Mouse (Mus musculus) erythroblast, embryonic 14.5 days (primary cell): ENCODE data around the gene Atp8b4. TPM values are rescaled to one million over a fixed set of nuclear protein-coding genes. Genes with fewer than 3 reads are reported as not detected.

ENCODE experiments used
- H3K27me3 ChIP-seq: 2 replicates; pipeline ENCODE4 v1.6.1; 2012; ENCODE audit warnings: inconsistent platforms; ENCODE audit not compliant: control insufficient read depth
- H3K36me3 ChIP-seq: 2 replicates; pipeline ENCODE4 v1.6.1; 2012; ENCODE audit warnings: mild to moderate bottlenecking, inconsistent platforms; ENCODE audit not compliant: control insufficient read depth
- H3K4me1 ChIP-seq: 2 replicates; pipeline ENCODE4 v1.6.1; 2012; ENCODE audit warnings: inconsistent platforms; ENCODE audit not compliant: control insufficient read depth
- H3K4me3 ChIP-seq: replicated peaks from 2 replicates; pipeline ENCODE3; 2012; ENCODE audit warnings: moderate library complexity, mild to moderate bottlenecking, inconsistent platforms
- H3K9me3 ChIP-seq: 2 replicates; pipeline ENCODE4 v1.6.1; 2012; ENCODE audit warnings: low read length, inconsistent platforms, mixed read lengths; ENCODE audit not compliant: control insufficient read depth
- GATA1 ChIP-seq: IDR thresholded peaks from 2 replicates; pipeline ENCODE4 v1.6.1; 2012; ENCODE audit warnings: low read length, inconsistent platforms, mixed read lengths
- TAL1 ChIP-seq: IDR thresholded peaks from 3 replicates; pipeline ENCODE4 v1.6.1; 2012; ENCODE audit warnings: low read length, inconsistent platforms, mixed read lengths
- polyA plus RNA-seq: library from polyadenylated mRNA; stranded (reverse); fragments of >175 nt; gene quantifications from 2 replicates; pipeline ENCODE4 v1.2.3, GENCODE M21; 2012

Atp8b4 gene
- polyA plus RNA-seq, 1 experiment = not detected

DNA sequence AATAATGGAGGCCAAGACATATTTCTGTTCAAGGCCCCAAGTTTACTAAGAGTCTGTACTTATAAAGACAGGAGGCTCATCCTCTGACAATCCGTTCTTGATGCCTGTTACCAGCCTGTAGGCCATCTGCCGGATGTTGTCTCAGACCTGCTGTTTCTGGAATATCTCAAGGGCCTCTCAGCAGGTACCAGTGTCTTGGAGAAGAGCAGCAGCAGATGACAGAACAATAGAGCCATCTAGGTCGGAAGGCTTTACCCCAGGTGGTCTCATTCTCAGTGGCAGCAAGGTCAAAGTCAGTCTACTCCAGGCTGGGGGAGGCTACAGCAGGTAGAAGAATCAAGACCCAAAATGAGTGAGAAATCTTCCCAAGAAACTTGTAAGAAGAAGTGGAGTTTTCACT, 198.1 kb downstream of the Atp8b4 start:
- H3K4me3 ChIP-seq = no peak overlapping the region
- H3K27me3 ChIP-seq = no peaks in the 10 kb centered on the region
- no peaks in the 10 kb centered on the region for H3K4me1 ChIP-seq
- no peak for TF ChIP-seq GATA1
- TF ChIP-seq TAL1 = no peak
- H3K9me3 ChIP-seq = no peaks in the 10 kb centered on the region
- H3K36me3 ChIP-seq = no peaks in the 10 kb centered on the region

DNA sequence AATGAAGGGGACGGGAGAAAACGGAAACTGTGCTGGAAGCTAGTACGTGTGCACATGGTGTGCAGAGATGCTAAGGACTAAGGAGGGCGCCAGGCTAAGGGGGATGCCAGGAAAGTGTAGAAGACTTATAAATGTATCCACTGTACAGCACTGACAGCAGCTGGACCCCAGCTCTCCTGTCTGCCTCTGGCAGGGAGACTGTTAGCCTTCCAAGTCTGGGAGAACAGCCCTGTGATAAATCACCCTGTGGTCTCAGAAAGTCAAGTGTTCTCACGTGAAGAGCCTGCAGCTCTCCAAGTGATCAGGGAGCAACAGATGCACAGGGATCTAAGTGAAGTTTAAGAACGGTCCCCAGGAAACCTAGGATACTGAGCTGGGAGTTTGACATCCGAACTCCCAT, 209.8 kb downstream of the Atp8b4 start:
- no peaks in the 10 kb centered on the region for H3K27me3 ChIP-seq
- no peaks in the 10 kb centered on the region for H3K4me1 ChIP-seq
- H3K4me3 ChIP-seq = no peak overlapping the region
- TF ChIP-seq TAL1 (no peak), GATA1 (no peak)
- no peaks in the 10 kb centered on the region for H3K9me3 ChIP-seq
- no peaks in the 10 kb centered on the region for H3K36me3 ChIP-seq

DNA sequence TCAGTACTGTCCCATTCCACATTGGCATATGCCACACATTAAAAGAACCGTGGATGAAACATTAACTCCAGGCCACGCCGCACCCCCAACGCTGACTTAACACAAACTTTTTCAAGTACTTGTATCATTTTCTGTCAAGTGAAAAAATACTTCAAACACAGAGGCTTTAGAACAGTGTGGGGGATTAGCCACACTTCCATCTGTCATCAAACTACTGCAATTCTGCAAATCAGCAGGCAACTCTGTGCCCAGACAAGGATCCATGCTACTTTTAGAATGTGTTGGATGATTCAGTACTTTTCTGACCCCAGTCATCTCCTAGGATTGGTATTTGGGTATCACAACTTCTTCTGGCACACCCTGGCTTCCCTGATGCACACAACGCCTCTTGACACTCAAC, 212.5 kb downstream of the Atp8b4 start:
- no peaks in the 10 kb centered on the region for H3K36me3 ChIP-seq

DNA sequence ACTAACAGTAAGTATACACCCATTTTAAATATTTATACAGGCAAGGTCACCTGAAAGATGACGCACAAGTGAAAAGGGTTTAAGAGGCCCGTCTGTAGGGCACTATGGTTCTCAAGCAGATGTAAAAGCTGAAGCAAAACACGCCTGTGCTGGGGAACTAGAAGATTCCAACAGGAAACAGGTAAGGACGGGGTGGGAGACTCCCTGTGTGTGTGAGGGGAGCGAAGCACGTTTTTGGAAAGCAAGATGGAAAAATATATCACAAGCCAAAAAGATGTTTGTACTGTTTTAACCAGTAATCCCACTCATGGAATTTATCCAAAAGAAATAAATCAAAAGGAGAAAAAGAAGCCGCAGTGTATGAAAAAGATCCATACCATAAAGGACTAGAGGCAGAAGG, 214.1 kb downstream of the Atp8b4 start:
- H3K4me1 ChIP-seq = no peaks in the 10 kb centered on the region
- H3K4me3 ChIP-seq = no peak overlapping the region
- TF ChIP-seq TAL1 = no peak
- TF ChIP-seq GATA1 = no peak
- no peaks in the 10 kb centered on the region; the same call in 1 of the 2 replicates for H3K9me3 ChIP-seq
- no peaks in the 10 kb centered on the region for H3K27me3 ChIP-seq
- H3K36me3 ChIP-seq = no peaks in the 10 kb centered on the region

More for the DNA sequence above, 212.5 kb downstream of the Atp8b4 start:
- no peaks in the 10 kb centered on the region for H3K4me1 ChIP-seq
- H3K27me3 ChIP-seq = no peaks in the 10 kb centered on the region
- no peak for TF ChIP-seq GATA1
- no peak overlapping the region for H3K4me3 ChIP-seq
- H3K9me3 ChIP-seq = no peaks in the 10 kb centered on the region

DNA sequence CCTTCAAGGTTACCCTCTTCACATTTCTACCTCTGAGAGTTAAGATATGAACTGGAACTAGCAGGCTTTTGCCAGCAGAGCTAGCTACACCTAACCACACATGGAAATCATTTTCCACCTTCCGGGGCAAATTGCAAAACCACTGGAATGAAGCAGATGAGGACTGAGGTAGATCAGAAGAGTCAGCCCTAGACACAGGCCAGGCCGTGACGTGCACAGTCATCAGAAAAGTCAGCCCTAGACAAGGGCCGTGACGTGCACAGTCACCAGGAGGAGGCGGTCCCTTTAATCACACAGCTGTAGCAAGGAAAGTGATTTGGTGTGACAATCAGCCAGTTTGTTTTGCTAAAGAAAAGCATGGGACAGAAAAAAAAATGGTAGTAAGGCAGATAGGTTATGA, 216.4 kb downstream of the Atp8b4 start:
- TF ChIP-seq GATA1 (no peak), TAL1 (no peak)
- H3K4me1 ChIP-seq = no peaks in the 10 kb centered on the region
- H3K36me3 ChIP-seq = no peaks in the 10 kb centered on the region

DNA sequence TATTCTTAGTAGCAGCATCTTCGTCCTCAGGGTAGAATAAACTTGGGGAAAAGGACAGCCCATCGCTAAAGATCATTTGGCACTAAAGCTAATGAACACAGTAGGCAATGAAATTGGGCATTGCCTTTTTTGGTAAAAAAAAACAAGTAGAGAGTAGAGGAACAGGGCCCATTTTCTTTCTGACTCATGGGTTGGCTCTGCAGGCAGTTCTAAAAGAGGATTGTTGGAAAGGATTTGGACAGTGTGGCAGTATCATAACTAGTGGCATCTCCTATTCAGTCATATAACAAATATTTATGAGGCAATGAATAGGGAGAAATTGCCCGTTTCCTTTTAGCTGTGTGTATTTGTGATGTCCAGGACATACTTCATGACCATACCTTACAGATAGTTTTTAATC, 217.4 kb downstream of the Atp8b4 start:
- Histone ChIP-seq H3K9me3 (no peaks in the 10 kb centered on the region; the same call in 1 of the 2 replicates), H3K27me3 (no peaks in the 10 kb centered on the region), H3K36me3 (no peaks in the 10 kb centered on the region), H3K4me1 (no peaks in the 10 kb centered on the region), H3K4me3 (no peak overlapping the region)
- TF ChIP-seq TAL1 (no peak), GATA1 (no peak)

More for the DNA sequence above, 216.4 kb downstream of the Atp8b4 start:
- Histone ChIP-seq H3K9me3 (no peaks in the 10 kb centered on the region; the same call in 1 of the 2 replicates), H3K27me3 (no peaks in the 10 kb centered on the region), H3K4me3 (no peak overlapping the region)

DNA sequence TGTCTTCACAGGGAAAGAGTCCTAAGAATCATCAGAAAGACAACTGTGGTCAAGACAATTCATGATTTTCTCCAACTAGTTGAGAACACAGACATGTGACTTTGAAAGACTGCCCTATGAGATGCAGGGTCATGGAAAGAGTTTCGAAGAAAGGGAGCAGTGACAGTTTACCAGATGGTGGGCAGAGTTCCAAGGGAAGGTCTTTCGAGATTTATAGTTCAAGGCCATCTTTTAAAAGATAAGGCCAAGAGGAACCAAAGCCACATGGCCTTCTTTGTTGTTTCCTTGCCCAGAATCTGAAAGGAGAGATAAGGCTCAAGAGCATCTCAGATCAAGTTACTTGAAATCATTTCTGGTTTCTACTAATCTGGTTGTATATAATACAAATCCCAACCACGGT, 225.0 kb downstream of the Atp8b4 start:
- H3K9me3 ChIP-seq = no peaks in the 10 kb centered on the region
- TF ChIP-seq GATA1 (no peak), TAL1 (no peak)
- no peak overlapping the region for H3K4me3 ChIP-seq
- no peaks in the 10 kb centered on the region for H3K36me3 ChIP-seq
- H3K27me3 ChIP-seq = no peaks in the 10 kb centered on the region
- no peaks in the 10 kb centered on the region for H3K4me1 ChIP-seq

DNA sequence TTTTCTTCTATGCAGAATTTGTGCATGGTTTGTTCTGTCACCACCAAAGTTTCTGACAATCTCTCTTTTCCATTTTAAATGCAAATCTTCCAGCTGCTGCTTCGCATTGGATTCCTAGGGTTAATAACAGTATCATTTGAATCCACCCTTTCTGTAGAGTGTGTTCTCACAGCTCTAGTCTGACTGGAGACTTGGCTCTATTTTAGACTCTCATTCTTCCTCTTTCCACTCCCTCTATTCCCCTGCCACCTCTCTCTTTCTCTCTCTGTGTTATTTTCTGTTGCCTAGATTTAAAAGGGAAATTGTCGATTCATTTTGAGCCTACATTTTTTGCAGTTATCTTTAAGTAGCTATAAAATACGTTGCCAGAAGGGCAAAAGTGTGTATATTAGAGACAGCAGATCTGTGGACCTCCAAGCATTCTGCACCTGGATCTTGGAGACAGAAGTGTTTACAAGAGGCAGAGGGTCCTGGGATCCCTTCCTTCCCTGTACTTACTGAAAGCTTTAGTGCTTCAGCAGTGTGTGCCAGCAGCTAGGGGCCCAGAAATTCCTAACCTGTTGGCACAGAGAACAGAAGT, 225.6 kb downstream of the Atp8b4 start:
- TF ChIP-seq GATA1 = no peak
- no peak for TF ChIP-seq TAL1
- Histone ChIP-seq H3K4me1 (no peaks in the 10 kb centered on the region), H3K27me3 (no peaks in the 10 kb centered on the region)

DNA sequence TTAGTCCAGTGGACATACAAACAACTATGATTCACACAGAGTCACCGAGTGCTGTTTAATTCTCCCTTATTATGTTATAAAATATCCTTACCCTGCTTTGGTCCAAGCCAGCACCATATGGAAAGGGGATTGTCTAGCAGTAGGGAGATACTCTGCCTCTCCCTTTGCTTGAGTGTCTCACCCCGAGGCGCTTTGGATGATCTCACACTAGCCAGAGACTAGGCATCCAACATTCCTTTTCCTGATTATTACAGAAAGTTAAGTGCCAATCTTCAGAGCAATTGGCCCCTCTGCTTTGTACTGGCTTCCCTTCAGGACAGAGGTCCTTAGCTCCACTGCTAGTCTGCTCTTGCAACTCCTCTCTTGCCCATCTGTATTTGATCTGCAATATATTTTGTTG, 226.2 kb downstream of the Atp8b4 start:
- no peaks in the 10 kb centered on the region for H3K4me1 ChIP-seq
- H3K9me3 ChIP-seq = no peaks in the 10 kb centered on the region
- no peaks in the 10 kb centered on the region for H3K36me3 ChIP-seq
- H3K4me3 ChIP-seq = no peak overlapping the region
- TF ChIP-seq TAL1 (no peak), GATA1 (no peak)
- H3K27me3 ChIP-seq = no peaks in the 10 kb centered on the region

More for the DNA sequence above, 225.6 kb downstream of the Atp8b4 start:
- no peak overlapping the region for H3K4me3 ChIP-seq
- H3K36me3 ChIP-seq = no peaks in the 10 kb centered on the region
- H3K9me3 ChIP-seq = no peaks in the 10 kb centered on the region

Other genes starting within 250 kb of the Atp8b4 start
- not detected in 2 replicates for gene Slc27a2, start 51.7 kb upstream of the Atp8b4 start, polyA plus RNA-seq
- 0.28 and 0.80 TPM in 2 replicates for gene Hdc, start 118.6 kb upstream of the Atp8b4 start, polyA plus RNA-seq
- gene Gabpb1, start 175.7 kb upstream of the Atp8b4 start, polyA plus RNA-seq = 0.64 and 0.83 TPM in 2 replicates
- 0.73 and 0.85 TPM in 2 replicates for gene Usp8, start 206.7 kb upstream of the Atp8b4 start, polyA plus RNA-seq